Mouse (Mus musculus): ENCODE measurements around the gene Naa15.

DNA sequence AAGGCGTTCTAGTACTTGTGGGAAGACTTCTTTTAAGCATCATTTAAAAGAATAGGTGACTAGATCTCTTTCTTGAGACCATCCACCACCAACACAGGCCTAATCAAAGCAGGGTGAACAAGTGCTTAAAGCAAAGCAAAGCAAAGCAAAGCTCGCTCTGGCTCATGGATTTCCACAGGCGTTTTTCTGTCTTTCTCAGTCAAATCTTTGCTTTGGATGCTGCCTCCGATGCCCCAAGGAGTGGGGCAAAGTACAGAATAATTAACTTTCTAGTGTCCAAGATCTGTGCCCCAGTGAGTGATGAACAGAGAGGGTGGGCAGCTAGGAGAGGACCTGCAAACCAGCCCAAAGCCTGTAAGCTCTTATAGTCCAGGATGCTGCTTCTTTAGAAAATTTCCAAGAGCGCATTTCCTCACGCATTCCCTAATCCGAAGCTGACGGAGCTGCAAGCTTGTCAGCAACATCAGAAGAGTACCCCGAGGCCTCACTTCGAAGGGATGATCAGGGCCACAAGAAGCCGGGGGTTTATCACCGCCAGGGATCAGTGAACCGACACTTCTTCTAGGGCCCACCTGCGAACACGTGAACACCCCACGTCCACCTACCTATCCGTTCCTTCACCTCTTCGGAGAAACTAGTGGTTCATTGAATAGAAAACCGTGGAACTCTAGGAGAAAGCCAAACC, 19.3 kb upstream of the Naa15 start:
- TF ChIP-seq POLR2A (IDR thresholded peaks at IDR 0.05; ENCODE audit: control insufficient read depth, extremely low read depth, insufficient read depth, low read length, poor library complexity), result no peak
- TF ChIP-seq CTCF (IDR thresholded peaks at IDR 0.05; ENCODE audit: borderline replicate concordance, control insufficient read depth, extremely low read depth, insufficient read depth, low read length, poor library complexity), result no peak

All from thymus, adult 2 months (tissue).